Mouse (Mus musculus): ENCODE measurements around the gene Amh. TPM values are rescaled to one million over a fixed set of nuclear protein-coding genes. Genes with fewer than 3 reads are reported as not detected.

Gene Amh
- total RNA-seq, 2 experiments from 2014 or later, result 3.3 to 3.6 TPM

- DNase-seq (ENCODE audit: low spot score in 2 of 2), result no peak
Observed at GRCm38 (mm10) chr10:80784871-80785270, 20.2 kb upstream of the Amh start.

DNA sequence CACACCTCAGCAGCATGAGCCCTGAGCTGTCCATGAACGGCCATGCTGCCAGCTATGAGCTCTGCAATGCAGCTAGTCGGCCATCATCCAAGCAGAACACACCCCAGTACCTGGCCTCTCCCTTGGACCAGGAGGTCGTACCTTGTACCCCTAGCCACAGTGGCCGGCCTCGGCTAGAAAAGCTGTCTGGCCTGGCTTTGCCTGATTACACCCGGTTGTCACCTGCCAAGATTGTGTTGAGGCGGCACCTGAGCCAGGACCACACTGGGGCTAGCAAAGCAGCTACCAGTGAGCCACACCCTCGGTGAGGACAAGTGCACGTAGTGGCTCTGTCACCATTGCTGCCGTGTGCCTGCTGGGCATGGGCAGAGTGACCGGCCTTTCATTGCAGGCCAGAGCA lies 19.1 kb upstream of the Amh start:
- DNase-seq (ENCODE audit: low spot score in 2 of 2), result no peak

GRCm38 (mm10) chr10:80787517-80787916 lies 17.5 kb upstream of the Amh start:
- no peak for DNase-seq (ENCODE audit: low spot score in 2 of 2)

DNA sequence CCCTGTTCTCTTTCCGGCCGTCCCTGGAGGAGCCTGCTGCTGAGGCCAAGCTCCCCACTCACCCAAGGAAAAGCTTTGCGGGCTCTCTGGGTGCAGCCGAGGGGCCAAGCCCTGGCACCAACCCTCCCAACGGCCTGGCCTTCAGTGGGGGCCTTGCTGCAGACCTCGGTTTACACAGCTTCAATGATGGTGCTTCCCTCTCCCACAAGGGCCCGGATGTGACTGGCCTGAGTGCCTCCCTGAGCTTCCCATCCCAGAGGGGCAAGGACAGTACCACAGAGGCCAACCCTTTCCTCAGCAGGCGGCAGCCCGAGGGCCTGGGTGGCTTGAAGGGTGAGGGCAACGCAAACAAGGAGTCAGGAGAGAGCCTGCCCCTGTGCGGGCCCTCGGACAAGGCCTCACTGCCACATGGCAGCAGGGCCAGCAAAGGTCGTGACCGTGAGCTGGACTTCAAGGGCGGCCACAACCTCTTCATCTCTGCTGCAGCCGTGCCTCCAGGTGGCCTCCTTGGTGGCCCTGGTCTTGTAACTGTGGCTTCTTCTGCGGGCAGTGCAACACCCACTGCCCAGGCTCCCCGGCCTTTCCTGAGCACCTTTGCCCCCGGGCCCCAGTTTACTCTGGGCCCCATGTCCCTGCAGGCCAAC lies 14.2 kb upstream of the Amh start:
- DNase-seq (ENCODE audit: low spot score in 2 of 2), result no peak

GRCm38 (mm10) chr10:80791476-80792174 lies 13.4 kb upstream of the Amh start:
- no peak for DNase-seq (ENCODE audit: low spot score in 2 of 2)

DNA sequence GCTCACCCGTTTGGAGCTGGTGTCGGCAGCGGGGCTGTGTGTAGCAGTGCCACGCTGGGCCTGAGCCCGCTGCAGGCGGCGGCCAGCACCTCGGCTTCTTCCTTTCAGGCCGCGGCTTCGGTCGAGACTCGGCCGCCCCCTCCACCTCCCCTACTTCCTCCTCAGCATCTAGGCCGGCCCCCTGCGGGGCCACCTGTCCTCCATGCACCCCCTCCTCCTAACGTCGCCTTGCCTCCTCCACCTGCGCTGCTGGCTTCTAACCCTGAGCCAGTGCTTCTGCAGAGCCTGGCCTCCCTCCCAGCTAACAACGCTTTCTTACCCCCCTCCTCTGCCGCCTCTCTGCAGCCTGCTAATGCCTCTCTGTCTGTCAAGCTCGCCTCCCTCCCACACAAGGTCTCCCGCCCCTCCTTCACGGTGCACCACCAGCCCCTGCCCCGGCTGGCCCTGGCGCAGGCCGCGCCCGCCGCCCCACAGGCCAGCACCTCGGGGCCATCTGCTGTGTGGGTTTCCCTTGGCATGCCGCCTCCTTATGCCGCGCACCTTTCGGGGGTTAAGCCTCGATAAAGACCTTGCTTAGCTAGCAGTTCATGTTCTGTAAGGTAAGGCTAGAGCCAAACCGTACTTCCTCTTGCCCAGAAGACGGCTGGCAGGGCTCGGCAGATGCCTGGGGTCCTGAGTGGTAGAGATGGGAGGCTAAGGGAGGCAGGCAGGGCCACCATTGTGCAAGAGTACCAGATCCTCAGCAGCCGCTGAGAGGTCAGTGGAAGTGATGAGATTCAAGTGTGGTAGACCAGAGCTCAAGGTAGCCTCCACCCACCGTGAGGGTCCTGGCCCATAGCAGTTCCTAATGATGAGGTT lies 12.6 kb upstream of the Amh start:
- DNase-seq (ENCODE audit: low spot score in 2 of 2), result peak in 1 of 2 experiments; percentile 48

DNA sequence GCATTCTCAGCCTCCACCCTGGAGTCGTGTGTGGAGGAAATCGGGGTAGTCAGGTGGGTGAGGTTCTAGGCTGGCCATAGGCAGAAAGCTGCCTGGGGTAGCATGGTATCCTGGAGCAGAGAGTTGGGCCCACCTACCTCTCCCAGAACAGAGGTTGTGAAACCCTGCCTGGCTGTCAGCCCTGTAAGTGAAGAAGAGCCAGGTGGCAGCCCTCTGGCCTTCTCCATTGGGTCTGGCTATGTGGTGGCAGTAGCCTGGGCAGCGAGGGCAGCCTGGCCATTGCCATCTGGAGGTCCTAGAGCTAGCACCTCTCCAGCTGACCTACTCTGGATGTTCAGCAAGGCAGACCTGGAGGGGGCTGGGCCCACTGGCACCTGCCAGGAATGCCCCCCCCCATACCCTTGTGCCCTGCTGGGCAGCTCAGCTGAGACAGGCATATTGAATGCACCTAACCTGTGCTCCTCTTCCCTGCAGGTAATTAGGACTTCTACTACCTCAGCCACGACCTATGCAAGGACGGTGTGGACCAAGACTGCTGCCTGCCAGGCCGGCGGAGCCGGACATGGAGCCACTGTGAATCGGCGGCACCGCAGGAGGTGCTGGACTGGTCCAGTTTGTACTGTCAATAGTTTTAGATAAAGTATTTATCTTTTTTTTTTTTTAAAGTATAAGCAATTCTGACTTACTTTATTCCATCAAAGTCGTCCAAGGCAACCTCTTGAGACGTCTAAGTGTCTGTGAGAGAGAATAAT lies 11.8 kb upstream of the Amh start:
- DNase-seq (ENCODE audit: low spot score in 2 of 2), result no peak

GRCm38 (mm10) chr10:80793803-80794202 lies 11.2 kb upstream of the Amh start:
- no peak for DNase-seq (ENCODE audit: low spot score in 2 of 2)

DNA sequence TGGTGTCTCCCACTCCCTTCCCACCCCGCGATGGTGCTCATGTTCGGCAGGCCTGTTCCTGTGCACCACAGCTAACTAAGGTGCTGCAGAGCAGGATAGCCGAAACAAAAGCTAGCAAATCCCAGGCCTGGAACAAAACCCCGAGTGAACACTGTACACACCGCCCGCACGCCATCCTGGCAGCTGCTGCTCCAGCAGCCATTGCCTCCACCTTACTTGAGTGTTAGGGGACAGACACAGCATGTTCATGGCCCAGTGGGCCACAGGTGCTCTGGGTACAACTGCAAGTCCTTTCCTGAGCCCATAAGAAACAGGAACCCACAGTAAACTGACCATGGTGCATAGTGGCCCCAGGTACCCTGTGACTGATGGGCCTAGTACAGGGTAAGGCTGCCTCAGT lies 10.3 kb upstream of the Amh start:
- no peak for DNase-seq (ENCODE audit: low spot score in 2 of 2)

DNA sequence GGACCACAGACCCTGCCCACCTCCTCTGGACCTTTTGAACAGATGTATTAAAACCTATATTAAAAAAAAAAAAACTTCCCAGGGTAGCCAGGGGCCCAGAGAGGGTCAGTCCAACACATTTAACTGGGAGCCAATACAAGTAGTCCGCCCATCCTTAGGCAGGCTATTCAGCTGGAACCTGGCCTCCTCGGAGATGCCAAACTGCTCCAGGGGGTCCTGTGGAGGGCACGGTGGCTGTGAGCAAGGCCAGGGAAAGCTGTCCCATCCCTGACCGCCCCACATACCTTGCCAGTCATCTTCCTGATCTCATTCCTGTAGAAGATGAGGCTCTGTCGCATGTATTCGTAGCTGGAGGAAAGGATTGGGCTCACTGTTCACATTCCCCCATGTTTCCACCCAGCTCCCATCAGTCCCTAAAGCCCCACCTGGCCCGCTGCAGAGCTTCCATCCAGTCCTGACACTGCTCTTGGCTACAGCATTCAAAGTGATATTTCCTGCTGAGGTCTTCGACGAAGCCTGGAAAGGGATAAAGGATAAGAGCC lies 8.7 kb upstream of the Amh start:
- no peak for DNase-seq (ENCODE audit: low spot score in 2 of 2)

DNA sequence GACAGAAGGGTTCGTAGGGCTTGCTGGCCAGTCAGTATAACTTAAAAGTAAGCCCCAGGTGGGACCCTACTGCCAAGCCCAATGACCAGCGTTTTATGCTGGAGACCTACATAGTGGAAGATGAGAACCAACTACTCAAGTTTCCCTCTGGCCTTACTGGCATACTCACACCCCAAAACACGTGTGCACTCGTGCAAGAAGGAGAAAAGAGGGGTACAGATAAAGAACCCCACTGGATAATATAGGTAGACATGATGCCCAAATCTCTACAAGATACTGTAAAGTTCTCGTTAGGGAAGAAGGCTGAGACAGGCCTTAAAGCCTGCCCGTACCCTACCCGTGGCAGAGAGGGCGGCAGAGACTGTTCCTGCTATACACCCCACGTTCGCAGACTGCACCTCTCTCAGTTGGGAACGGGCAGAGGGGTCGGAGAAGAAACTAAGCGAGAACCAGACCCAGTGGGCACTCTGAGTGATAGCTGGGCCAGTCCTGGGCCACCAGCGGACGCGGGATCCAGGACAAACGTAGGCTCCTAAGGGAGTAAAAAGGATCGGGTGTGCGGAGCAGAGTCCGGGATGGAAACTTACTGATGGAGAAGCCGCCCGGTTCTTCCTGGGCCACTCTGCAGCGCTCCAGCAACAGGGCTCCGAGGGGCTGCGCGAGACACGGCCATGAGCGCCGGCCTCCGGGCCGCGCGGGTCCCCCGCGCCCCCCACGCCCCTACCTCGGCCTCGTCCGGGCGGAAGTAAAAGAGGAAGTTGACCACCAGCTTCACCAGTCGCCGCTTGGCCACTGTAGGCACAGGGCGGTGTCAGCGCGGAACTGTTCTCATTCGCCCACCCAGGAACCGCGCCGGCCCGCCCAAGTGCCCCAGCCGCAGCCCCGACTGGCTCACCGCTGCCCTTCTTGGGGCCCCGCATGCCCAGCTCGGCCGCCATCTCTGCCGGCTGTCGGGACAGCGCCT lies 7.6 kb upstream of the Amh start:
- no peak for DNase-seq (ENCODE audit: low spot score in 2 of 2)

DNA sequence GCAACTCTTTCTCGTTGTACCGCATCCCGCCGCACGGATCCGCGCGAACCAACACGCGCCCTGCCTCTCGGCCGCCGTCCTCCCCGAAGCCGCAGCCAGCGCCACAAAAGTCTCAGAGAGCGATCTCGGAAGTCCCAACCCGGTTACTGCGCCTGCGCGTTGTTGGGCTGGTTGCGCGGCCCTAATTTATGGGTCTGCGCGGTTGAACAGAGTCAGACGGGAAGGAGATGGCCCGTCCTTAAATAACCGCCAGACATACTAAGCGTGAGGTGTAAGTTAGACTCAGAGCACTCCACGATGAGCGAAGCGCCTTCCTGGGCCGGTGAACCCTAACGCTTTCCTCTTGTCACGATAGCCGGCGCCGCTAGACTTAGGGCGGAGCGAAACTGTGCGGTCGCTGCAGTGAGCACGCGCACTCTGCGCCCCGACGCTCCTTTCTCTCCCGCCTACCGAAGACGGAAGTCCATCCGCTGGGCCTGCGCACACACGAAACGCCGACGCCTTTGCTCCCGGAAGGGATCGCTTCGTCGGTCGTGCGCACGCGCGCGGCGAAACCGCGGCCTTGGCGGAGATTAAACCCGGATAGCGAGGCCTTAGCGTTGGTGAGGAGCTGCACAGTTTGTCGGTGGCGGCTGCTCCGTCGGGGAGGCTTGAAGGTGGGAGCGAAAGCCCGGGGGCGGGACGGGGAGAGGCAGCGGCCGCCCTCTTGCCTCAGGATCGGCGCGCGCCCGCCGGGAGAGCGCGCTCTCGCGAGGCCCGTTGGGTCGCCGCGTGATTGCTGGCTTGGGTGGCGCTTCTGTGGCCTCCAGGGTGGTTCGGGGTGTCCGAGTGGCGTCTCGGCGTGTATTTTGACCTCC lies 6.7 kb upstream of the Amh start, which contains the start of the genes Sf3a2 and Plekhj1:
Gene Sf3a2 (plus strand): TSS at position 49 of the 857 bp plus-strand sequence.
Gene Plekhj1 (minus strand): TSS at position 477 of the 857 bp plus-strand sequence.
- peak; percentile 93 to 97 for DNase-seq (ENCODE audit: low spot score in 2 of 2)

GRCm38 (mm10) chr10:80799070-80799566 lies 5.9 kb upstream of the Amh start:
- no peak for DNase-seq (ENCODE audit: low spot score in 2 of 2)

- DNase-seq (ENCODE audit: low spot score in 2 of 2), result no peak
Observed at GRCm38 (mm10) chr10:80802204-80802912, 2.7 kb upstream of the Amh start.

DNA sequence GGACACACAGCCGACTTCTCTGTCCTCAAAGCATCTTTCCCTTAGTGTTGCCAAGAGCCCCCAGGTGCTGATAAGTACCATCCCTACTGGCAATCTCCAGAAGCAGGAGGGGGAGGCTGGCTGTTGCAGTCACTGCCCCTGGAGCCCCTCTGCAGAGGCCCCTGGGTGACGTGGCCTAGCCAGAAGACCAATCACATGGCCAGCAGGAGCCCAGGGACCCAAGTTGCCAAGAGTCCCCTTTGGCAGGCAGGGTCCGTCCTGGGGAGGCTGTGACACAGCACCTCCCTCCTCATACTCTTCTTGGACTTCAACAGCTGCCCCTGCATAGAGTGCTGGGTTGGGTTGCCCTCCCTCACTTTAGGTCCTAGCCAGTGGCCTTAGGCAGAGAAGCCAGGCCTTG lies 2.0 kb upstream of the Amh start:
- DNase-seq (ENCODE audit: low spot score in 2 of 2), result no peak

DNA sequence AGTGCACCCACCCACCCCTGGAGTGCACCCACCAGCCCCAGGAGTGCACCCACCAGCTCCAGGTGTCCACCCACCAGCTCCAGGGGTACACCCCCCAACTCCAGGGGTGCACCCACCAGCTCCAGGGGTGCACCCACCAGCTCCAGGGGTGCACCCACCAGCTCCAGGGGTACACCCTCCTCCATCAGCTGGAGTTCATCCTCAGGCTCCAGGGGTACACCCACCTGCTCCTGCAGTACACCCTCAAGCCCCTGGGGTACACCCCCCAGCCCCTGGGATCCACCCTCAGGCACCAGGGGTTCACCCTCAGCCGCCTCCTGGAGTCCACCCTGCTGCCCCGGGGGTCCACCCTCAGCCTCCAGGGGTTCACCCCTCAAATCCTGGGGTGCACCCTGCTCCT lies 703 bp upstream of the Amh start:
- DNase-seq (ENCODE audit: low spot score in 2 of 2), result no peak

DNA sequence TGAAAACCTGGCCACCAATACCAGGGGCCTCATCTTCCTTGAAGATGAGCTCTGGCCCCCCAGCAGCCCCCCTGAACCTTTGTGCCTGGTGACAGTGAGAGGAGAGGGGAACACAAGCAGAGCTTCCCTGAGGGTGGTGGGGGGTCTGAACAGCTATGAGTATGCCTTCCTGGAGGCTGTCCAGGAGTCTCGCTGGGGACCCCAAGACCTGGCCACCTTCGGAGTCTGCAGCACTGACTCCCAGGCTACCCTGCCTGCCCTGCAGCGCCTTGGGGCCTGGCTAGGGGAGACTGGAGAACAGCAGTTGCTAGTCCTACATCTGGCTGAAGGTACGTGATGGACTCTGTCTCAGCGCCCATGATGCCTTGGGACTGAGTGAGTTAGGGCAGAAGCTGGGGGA lies 279 bp downstream of the Amh start:
- DNase-seq (ENCODE audit: low spot score in 2 of 2), result no peak

- peak; percentile 60 to 84 for DNase-seq (ENCODE audit: low spot score in 2 of 2)
Observed at GRCm38 (mm10) chr10:80805925-80806324, 882 bp downstream of the Amh start.
